15 mouse cellular contexts compared by ENCODE assay signal in genomic region chr3:41514003-41514402, GRCm38 (mm10).
"Had no signal": no experiment of that assay in that cellular context is flagged by ENCODE, and none has a peak within 500 bp of the region (broad histone marks: within the 10 kb centered on the region; RNA-seq: fewer than 3 reads in every experiment).

No protein-coding gene starts in this region.

- H3K4me2 ChIP-seq: limb, embryonic 13.5 days; midbrain, embryonic 15.5 days had no signal

- H3K36me3 ChIP-seq: limb, embryonic 13.5 days; midbrain, embryonic 15.5 days had no signal

- H3K4me1 ChIP-seq: midbrain, embryonic 15.5 days had no signal

- ATAC-seq: lung, postnatal 0 days; midbrain, embryonic 15.5 days had no signal

- H3K9me3 ChIP-seq: limb, embryonic 13.5 days; midbrain, embryonic 15.5 days had no signal

- H3K27ac ChIP-seq: kidney, postnatal 0 days; limb, embryonic 13.5 days; liver, embryonic 14.5 days; midbrain, embryonic 15.5 days had no signal

- H3K9ac ChIP-seq: limb, embryonic 13.5 days; liver, embryonic 14.5 days; midbrain, embryonic 15.5 days had no signal

- DNase-seq: kidney, adult 9 months; kidney, postnatal 36 days; layer of hippocampus, adult 9-11 months; left cerebral cortex, postnatal 4 days; lung, adult 18-20 months; lung, postnatal 36 days; right cerebral cortex, postnatal 4 days; spleen, adult 18-20 months; thymus, adult 18-20 months; thymus, postnatal 14 days had no signal

- H3K4me3 ChIP-seq: limb, embryonic 13.5 days; midbrain, embryonic 15.5 days had no signal

- H3K27me3 ChIP-seq: limb, embryonic 13.5 days; midbrain, embryonic 15.5 days had no signal
